Mouse (Mus musculus) MN1 (cell line): ENCODE measurements around the gene Ugt1a9.
"Not testable (repeated sequence)": the region's sequence is repeated elsewhere in the genome, so short reads cannot be mapped to it uniquely, and the experiment has no call there.

Source experiments
- DNase-seq: peaks from one replicate; pipeline ENCODE4 v3.0.0-alpha.2; 2016; ENCODE audit warnings: low spot score

Gene Ugt1a9

DNA sequence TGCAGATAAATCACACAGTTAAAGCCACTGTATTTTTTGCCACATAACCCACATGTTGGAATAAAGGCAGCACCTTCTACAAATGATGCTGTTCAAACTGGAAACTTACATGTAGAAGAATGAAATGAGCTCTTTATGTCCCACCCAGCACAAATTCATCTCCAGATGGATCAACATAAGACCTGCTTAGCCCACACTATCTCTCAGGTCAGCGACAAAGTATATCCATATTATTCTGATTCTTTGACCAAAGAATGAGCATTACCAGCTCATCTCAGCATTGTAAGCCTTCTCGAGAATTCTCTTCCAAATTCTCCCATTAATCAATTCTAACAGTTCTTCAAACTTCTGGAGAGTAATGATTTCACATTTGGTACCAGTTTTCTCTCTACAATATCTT lies 151.6 kb downstream of the Ugt1a9 start:
- no peak for DNase-seq

DNA sequence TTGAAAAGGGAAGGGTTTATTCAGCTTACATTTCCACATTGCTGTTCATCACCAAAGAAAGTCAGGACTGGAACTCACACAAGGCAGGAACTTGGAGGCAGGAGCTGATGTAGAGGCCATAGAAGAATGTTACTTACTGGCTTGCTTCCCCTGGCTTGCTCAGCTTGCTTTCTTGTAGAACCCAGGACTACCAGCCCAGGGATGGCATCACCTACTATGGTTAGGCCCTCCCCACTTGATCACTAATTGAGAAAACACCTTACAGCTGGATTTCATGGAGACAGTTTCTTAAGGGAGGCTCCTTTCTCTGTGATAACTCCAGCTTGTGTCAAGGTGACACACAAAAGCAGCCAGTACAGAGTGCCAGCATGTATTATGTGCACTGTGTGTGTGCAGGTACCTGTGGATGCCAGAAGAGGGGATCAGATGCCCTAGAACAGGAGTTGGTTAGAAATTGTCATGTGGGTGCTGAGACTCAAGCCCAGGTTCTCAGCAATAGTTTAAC lies 152.5 kb downstream of the Ugt1a9 start:
- DNase-seq, result not testable (repeated sequence)

DNA sequence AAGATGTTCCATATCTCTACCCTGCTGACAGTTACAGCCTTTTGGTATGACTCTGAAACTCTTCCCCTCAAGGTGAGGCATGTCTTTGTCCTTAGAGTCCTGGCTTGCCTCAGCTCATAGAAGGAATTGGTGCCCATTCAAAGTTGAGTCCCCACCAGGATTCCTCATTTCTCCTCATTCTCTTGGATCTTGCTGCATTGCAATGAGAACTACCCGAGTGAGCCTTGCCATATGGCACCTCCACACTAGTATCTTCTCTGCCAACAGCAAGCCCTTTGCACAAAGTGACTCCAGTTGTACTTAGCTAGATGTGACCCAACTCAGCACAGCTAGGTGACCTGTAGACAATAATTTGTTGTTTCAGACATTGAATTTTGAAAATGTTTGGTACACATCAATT lies 153.0 kb downstream of the Ugt1a9 start:
- DNase-seq, result no peak

DNA sequence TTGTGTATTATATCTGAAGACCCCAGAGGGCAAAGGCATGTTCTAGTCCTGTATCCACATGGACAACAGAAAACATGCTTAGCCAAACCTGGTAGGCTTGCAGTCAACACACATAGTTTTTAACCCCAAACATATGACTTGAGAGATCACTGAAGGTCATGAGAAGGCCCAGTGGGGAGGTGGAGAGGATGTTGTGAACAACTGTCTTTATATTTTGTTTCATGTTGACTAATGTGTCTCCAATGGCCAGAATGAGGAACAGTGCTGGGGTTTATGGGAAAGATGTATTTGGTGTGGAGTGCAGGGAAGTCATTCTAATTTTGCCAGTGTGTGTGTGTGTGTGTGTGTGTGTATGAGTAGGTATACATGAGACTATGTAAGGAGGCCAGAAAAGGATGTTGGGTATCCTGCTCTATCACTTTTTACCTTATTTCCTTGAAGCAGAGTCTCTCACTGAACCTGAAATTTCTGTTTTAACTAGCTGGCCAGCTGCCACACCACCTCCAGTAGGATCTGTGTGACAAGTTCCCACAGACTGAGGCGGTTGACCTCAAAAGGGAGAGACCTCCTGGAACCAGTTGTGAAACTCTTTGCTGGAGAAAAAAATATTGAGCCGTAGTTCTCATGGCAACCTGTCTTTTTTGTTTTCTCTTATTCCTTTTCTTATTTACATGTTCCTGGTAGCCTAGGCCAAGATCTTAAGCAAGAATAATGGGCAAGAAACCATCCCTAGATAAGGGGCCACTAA lies 153.6 kb downstream of the Ugt1a9 start:
- DNase-seq, result no peak

DNA sequence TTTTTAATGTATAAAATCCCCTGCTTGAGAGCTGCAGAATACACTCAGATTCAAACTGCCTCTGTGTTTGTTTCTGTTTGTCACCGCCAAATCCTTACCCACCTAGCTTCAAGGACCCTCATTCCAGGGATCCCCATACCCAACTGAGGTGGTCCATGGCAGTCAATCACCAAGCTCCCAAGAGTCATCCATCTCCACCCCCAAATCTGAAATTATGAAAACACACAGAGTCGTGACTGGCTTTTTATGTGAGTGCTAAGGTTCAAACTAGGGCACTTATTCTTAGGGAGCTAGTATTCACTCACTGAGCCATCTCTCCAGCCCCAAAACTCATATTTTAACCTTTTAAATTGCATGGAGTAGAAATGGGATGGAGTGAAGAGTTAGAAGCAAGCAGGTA lies 154.7 kb downstream of the Ugt1a9 start:
- DNase-seq, result not testable (repeated sequence)

DNA sequence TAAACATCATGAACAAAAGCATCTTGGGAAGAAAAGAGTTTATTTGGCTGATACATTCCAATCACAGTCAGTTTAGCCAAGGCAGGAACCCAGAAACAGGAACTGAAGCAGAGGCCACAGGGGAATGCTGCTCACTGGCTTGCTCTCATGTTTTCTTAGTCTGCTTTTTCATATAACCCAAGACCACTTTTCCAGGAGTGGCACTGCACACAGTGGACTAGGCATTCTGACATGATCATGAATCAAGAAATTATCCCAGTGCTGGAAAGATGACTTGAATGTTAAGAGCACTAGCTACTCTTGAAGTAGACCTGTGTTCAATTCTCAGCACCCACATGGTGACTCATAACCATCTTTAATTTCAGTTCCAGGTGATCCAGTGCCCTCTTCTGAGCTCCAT lies 155.1 kb downstream of the Ugt1a9 start:
- no peak for DNase-seq

DNA sequence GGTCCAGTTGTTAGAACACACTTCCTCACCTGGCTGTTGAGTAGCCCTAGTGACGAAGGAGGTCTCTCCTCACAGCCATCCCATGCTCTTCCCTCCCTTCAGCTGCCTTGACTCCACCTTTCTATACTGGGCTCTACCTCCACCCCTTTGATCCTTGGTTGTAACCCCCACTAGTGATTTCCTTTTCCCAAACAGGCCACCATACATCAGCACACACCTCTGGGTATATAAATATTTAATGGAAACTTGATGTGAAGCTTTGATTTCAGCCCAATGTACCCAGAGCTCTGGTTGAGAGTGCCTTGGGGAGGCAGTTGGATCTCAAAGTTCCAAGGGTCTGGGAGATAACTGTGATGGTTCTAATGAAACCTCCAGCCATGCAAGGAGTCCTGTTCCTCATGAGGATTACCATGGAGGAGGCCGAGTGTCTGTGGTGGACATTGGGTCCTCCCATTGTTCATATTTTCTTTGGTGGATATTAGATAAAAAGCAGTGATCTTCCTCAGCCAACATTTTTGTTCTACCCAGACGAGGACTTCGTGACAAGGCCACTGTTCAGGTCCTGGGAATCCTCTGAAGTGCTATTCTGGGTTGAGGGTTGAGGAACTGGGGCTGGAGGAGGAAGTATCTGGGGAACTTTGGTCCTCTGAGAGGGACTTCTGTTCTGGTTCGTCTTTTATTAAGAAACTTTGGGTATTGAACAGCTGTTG lies 156.2 kb downstream of the Ugt1a9 start, which contains the start of gene Mroh2a:
TSS of gene Mroh2a (plus strand) at position 317 of the 710 bp plus-strand sequence.
- no peak for DNase-seq

DNA sequence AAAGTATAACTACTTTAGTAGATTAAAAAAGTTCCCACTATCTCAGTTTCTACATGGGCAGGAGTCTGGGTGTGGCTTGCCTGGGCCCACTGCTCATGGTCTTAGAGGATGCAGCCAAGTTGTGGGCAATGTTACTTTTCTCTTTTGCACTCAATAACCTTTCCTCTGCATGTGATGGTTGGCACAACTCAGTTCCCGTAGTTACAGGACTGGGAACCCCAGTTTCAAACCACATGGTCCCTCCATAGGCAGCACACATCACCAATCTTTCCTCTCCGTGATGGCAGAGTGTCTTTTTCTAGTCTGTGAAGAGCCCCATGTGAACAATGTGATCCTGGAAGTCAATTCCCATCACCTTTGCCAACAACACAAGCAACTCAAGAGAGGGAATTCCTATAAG lies 156.9 kb downstream of the Ugt1a9 start:
- no peak for DNase-seq

DNA sequence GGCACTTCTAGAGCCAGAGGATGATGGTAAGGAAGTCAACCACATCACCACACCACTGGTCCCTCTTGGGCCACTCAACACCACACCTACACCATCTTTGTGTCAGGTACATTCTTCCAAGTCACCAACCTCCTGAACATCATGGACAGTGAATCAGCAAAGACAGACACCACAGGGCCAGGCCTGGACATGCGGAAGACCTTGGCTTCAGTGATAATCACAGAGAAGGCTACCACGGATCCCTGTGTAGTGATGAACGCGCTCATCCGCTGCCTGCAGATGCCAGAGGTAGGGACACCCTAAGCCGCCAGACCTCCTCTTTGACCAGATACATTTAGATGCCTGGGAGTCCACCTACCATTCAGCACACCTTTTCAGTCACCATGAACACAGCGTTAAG lies 157.5 kb downstream of the Ugt1a9 start:
- no peak for DNase-seq

DNA sequence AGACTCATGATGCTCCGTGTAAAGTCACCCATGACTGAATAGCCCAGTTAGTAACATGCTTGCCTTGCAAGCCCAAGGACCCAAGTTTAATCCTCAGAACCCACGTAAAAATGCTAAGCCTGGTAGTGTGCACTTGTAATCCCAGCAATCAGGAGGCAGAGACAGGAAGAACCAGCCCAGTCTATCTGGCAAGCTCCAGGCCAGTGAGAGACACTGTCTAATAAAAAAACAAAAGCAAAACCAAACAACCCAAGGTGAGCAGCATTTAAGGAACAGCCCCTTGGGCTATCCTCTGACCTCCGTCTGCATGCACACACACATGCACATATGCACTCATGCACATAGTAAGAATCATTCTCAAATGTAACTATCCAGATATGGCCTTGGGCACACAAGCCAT lies 159.0 kb downstream of the Ugt1a9 start:
- no peak for DNase-seq

DNA sequence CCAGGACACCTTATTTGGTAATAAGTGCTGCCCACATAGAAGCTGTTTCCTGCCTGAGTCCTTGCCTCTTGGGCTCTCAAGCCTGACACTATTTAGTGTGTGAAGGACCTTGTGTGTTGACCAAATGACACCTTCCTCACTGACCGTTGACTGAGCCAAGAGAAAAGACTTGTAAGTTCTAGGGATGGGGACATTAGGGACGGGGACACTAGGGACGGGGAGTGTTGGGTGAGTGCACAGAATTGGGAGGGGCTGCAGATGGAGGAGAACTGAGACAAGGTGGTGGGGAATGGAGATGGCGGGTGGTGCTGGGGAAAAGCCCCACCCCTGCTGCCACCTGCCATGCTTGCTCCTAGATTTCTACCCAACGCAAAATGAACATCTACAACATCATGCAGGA lies 159.4 kb downstream of the Ugt1a9 start:
- DNase-seq, result no peak

DNA sequence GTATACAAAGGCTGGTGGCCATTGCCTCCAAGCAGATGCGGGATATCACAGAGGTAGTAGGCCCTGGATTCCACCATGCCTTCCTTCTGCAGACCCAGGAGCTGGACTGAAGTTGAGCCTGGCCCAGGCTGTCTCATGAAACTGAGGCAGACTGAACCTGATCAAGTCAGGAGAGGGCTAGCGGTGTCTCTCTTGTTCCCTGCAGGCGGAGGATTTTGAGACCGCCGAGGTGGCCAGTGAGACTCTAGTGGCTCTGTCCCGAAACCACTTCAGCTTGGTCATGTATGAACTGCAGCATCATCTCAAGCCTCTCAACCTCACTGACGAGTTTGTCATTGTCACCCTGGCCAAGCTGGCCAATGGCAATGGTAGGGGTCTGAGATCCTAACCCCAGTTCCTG lies 159.8 kb downstream of the Ugt1a9 start:
- no peak for DNase-seq

DNA sequence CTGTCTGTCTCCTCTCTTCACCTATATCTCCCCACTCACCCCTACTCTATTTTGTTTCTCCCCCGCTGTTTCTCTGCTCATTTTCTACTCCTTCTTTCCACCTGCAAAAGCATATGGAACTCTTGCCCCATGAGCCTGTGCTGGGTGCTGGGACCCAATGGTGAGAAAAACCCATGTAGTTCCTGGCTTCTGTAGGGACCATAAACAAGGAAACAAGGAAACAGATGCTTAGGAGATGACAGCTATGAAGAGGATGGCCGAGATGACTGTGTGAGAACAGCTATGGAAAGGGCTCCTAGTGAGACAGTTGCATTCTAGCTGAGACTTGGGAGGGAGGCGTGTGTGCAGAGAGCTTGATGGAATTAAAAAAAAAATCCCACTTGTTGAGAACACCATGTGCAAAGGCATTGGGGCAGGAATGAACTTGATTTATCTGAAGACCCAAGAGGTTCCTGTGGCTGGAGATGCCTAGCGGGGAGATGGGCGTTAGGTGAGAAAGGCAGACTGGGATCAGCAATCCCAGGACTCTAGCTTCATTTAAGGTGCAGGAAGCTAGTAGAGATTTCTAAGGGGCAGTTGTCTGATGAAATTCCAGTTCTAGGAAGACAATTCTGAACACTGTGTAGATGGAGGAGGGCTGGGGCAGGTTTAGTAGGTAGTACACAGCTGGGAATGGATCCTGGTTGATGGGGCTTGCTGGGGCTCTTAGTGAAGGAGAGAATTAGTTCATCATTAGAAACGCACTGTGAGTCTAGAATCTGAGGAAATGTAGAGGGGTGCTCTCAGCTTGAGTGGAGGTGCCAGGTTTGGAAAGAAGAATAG lies 160.6 kb downstream of the Ugt1a9 start:
- no peak for DNase-seq

DNA sequence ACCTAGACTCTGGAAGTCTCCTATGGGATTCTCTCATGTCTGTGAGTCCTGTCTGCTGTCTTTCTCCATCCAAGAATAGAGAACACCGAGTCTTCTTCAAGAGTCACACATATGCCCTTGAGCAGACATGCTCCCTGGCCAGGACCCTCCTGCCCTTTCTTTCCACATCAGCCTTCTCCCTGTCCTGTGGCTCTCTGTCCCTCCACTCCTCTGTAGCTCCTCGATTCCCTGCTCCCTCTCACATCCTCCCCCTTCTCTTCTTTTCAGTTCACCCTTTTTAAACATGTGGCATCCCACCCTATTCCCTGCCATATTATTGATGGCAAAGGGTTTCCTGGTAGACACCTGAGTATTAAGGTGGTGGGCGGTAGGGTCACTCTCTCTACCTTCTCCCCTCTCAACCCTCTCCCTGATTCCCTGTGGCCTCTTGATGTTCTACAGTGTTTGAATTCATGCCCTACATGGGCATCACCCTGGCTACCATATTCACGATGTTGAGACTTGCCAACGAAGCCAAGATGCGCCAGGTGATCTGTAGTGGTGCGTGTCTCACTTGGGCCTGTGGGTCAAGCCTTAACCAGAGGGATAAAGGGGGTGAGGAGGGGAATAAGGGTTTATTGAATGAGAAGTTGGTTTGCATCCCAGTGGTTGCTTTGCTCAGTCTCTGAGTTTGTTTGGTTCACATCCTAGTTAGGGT lies 161.4 kb downstream of the Ugt1a9 start:
- DNase-seq, result no peak

DNA sequence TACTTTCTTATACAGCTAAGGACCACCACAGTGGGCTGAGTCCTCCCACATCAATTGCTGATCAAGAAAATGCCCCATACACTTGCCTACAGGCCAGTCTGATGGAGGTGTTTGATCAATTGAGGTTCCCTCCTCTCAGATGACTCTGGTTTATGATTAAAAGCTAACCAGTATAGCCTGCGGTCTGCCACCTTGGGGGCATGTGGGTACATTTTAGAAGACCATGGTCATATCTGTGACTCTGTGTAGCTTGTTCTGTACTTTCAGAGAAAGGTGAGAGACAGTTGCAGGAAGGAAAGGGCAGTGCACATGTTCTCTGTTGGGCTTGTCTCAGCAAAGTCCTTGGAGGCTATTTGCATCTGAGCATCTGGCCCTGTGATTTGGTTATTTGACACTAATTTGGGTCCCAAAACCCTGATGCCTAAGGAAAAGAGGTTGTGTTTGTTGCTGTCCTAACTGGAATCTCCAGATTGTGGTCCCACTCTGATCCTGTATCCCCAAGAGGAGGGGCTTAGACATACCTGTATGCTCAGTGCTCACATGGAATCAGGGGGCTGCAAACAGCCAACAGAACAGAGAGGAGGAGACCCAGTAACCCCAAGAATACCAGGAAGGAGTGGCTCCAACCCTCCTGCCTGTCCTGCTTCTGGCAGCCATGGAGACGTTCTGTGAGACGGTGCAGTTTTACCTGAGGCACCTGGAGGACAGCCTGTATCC lies 162.2 kb downstream of the Ugt1a9 start:
- DNase-seq, result no peak

DNA sequence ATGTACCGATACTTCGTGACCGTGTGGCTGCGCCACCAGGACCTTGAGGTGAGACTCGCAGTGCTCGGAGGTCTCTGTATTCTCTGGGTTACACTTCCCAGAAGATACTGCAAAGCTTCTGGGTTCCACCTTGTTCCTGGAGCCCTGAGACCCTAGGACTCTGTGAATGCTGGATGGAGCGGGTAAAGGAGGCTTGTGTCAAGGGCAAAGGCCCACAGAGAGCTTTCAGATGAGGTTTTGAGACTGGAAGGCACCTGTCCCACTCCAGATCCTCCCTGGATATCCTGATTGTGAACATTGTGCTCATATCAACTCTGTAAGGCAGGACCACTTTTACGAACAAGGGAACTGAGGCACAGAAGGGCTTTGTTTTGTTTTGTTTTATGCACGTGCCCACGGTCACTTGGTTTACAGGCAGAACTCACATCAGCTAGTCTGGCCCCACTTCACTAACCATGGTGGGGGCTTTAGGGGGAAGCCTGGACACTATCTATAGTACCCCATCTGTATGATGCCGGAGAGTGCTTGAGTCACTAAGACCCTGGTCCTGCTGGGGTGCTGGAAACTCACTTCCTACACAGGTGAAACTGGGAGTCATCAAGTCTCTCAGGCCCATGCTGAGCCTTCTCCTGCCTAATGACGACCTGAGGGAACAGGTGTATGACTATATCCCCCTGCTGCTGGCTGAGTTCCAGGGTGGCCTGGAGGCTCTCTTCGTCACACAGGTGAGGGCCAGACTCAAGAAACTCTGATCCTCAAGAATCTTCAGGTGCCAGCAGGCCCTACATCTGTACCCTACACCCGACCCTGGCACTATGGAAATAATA lies 163.0 kb downstream of the Ugt1a9 start:
- DNase-seq, result no peak

DNA sequence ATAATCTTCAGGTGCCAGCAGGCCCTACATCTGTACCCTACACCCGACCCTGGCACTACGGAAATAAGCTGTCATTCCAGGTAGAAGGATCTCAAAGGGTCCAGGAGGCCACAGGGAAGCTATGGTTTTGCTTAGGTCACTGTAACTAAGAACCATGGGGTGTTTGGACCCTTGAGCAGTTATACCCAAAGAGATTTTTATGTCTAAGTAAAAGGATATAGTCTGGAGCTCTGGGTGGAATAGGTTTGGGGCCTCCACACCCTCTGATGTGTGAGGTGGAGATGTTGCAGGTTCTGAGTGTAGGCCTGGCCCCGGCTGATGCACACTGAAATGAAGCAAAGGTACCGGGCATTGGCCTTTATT lies 163.6 kb downstream of the Ugt1a9 start:
- no peak for DNase-seq

DNA sequence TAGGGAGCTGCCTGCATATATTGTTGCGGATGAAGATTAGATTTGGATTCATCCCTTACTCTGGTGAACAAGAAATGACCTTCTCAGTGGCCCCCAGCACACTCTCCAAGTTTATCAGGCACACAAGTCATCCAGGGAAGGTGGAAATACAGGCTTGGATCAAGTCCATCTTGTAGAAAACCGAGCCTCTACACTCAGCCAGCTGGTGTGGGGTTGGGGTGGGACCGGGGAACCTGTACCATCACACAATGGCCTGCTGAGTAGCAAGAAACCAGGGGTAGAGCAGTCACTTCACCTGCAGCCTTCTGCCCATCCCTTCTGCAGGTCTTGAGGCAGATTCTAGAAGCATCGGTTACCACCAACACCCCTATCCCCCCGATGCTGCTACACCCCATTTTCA lies 164.0 kb downstream of the Ugt1a9 start:
- DNase-seq, result no peak

DNA sequence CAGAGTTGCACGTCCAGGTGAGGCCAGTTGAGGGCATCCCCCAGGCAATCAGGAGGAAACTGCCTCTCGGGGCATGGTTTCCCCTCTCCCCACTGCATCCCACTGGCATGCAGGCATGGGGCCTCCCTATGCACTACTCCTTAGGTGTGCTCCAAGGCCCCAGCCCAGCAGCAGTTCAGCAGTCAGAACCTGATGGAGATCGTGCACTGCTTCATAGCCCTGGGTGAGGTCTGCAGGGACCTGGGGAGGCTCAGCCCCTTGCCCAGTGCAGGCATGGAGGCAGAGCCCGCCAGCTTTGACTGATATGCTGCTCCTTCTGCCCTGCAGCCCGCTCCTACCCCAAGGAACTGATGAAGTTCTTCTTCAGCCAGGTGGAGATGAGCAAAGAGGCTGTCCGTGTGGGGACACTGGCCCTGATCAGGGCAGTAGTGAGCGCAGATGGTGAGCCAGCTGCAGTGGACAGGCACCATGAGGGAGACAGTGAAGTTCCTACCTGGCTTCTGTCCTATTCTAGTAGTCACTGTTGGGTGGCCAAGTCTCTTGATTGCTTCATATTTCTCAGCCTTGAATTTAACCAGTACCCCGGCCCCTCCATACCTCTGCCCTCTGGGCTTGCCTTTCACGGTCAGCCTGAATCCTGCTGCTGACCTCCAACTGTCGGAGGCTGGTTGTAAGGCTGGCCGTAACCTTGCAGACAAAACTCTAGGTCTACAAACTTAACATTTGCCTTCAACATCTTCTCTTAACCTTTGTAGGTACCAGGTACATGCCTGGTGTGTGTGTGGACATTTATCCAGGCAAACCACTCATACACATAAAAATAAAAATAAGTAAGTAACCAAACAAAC lies 164.7 kb downstream of the Ugt1a9 start:
- DNase-seq, result no peak
